8 mouse cellular contexts compared by ENCODE assay signal in genomic region chr9:44418519-44419385, GRCm38 (mm10). TPM values are rescaled to one million over a fixed set of nuclear protein-coding genes. Genes with fewer than 3 reads are reported as not detected.
DNase-seq lines count a peak whose midpoint lies in the region; ATAC-seq and TF ChIP-seq lines count a peak whose summit lies in the region.

Gene Ccdc84 (minus strand): TSS chr9:44418569.

- peak within 1 kb of the TSS; percentile 98 for H3K4me3 ChIP-seq in gastrocnemius, adult 2 months
- H3K4me3 ChIP-seq in hindbrain, embryonic 12.5 days = peak within 1 kb of the TSS; percentile 80
- H3K4me3 ChIP-seq in liver, embryonic 14.5 days (ENCODE audit: insufficient read depth in 1 of 2, low read depth in 2 of 2, low read length in 2 of 2) = peak within 1 kb of the TSS; percentile 79 to 94

- intact Hi-C loops in gastrocnemius, adult 2 months (cut with DNase I) = no loop called here
- intact Hi-C loops in gastrocnemius, postnatal 14 days (cut with DNase I; ENCODE audit: low total_unique reads) = no loop called here

- H3K4me1 ChIP-seq in hindbrain, embryonic 12.5 days = peaks cover 6% of the 10 kb centered on the region
- peaks cover 0 to 11% of the 10 kb centered on the region in 2 experiments; a peak in 3 of 4 replicates for H3K4me1 ChIP-seq in liver, embryonic 14.5 days (replicated peaks; ENCODE audit: control insufficient read depth in 2 of 2, insufficient read depth in 2 of 2, low read length in 1 of 2)

- TF ChIP-seq CTCF in gastrocnemius, adult 2 months (IDR thresholded peaks at IDR 0.05) = no peak
- TF ChIP-seq CTCF in liver, embryonic 14.5 days (IDR thresholded peaks at IDR 0.05; ENCODE audit: low read depth) = no peak

- H3K4me2 ChIP-seq in hindbrain, embryonic 12.5 days (replicated peaks) = peak within 1 kb of the TSS; percentile 93
- H3K4me2 ChIP-seq in liver, embryonic 14.5 days (ENCODE audit: low read depth) = peak within 1 kb of the TSS; percentile 91

- H3K36me3 ChIP-seq in hindbrain, embryonic 12.5 days = peaks cover 10% of the 10 kb centered on the region; the same call in 1 of the 2 replicates
- H3K36me3 ChIP-seq in liver, embryonic 14.5 days (replicated peaks; ENCODE audit: control insufficient read depth, insufficient read depth, low read depth) = peaks cover 18% of the 10 kb centered on the region

- no peak for DNase-seq in gastrocnemius, adult 2 months
- DNase-seq in gastrocnemius, postnatal 10 days = no peak
- peak; percentile 71 for DNase-seq in cerebellum, adult 9-10 months
- no peak for DNase-seq in liver, embryonic 14.5 days (ENCODE audit: low read depth in 3 of 3, low spot score in 3 of 3)
- no peak for DNase-seq in right cerebral cortex, postnatal 14 days
- DNase-seq in gastrocnemius, postnatal 14 days = no peak

- no peak for ATAC-seq in CD4-positive, CD25-positive, alpha-beta regulatory T cell, adult 4 months
- ATAC-seq in hindbrain, embryonic 12.5 days (ENCODE audit: low FRiP score) = no peak
- no peak for ATAC-seq in liver, embryonic 14.5 days (ENCODE audit: insufficient read depth)

- H3K27me3 ChIP-seq in hindbrain, embryonic 12.5 days = no peaks in the 10 kb centered on the region
- no peaks in the 10 kb centered on the region for H3K27me3 ChIP-seq in liver, embryonic 14.5 days (ENCODE audit: control insufficient read depth, insufficient read depth, low read length)

- TF ChIP-seq EP300 in liver, embryonic 14.5 days (IDR thresholded peaks at IDR 0.05; ENCODE audit: low read depth) = no peak

- H3K27ac ChIP-seq in gastrocnemius, adult 2 months = peak within 1 kb of the TSS; percentile 97
- peak within 1 kb of the TSS; percentile 77 for H3K27ac ChIP-seq in hindbrain, embryonic 12.5 days
- H3K27ac ChIP-seq in liver, embryonic 14.5 days = peak within 1 kb of the TSS; percentile 72

- WGBS in hindbrain, embryonic 12.5 days = 84% methylated on average over 14 of the region's 14 CpGs
- WGBS in liver, embryonic 14.5 days (ENCODE audit: insufficient replicate concordance) = 71% methylated on average over 14 of the region's 14 CpGs

- no peaks in the 10 kb centered on the region for H3K9me3 ChIP-seq in hindbrain, embryonic 12.5 days (replicated peaks)
- no peaks in the 10 kb centered on the region for H3K9me3 ChIP-seq in liver, embryonic 14.5 days (ENCODE audit: control insufficient read depth, low read length)

- H3K9ac ChIP-seq in hindbrain, embryonic 12.5 days = peak within 1 kb of the TSS; percentile 80
- H3K9ac ChIP-seq in liver, embryonic 14.5 days (replicated peaks) = peak within 1 kb of the TSS; percentile 92

RNA-seq across cellular contexts. Expression of gene Ccdc84, which starts in this region (rescaled TPM):
- 1 to 10 TPM; 5.0 to 5.7 TPM for total RNA-seq in gastrocnemius, adult 2 months (2021)
- total RNA-seq in gastrocnemius, postnatal 10 days (2021) = 10 to 100 TPM in 1 of 2 experiments, 1 to 10 TPM in 1; 5.9 to 10.2 TPM
- polyA plus RNA-seq in CD4-positive, CD25-positive, alpha-beta regulatory T cell, adult 4 months (2017; shearing (Covaris generic)) = 10 to 100 TPM; 24.7 to 27.2 TPM
- polyA plus RNA-seq in hindbrain, embryonic 12.5 days (2016; fragmentation: Nextera tagmentation; extraction: Ambion mirVana) = 32.9 and 36.7 TPM in 2 replicates
- 15.3 and 16.3 TPM in 2 replicates for polyA plus RNA-seq in liver, embryonic 14.5 days (2012; rRNA removed)
- 10.0 TPM in 2 replicates for polyA plus RNA-seq in liver, embryonic 14.5 days (2014; fragmentation: Nextera tagmentation; extraction: Ambion mirVana)
- 1 to 10 TPM; 4.4 to 5.6 TPM for total RNA-seq in gastrocnemius, postnatal 14 days (2021)
